Mouse (Mus musculus): Measurements from ENCODE around the gene Tmem208. TPM values are rescaled to one million over a fixed set of nuclear protein-coding genes. Genes with fewer than 3 reads are reported as not detected.

Tmem208 gene
- total RNA-seq, 2 experiments from 2014 or later: 64.6 to 175 TPM

GRCm38 (mm10) chr8:105347428-105348221 lies 21.5 kb downstream of the Tmem208 start, which contains the start of gene Fhod1:
Gene Fhod1 (minus strand): TSS chr8:105347953.
- peak; percentile 94 for ATAC-seq (replicated peaks; ENCODE audit: low FRiP score, low TSS enrichment, poor library complexity, severe bottlenecking)

GRCm38 (mm10) chr8:105348450-105349095 lies 22.4 kb downstream of the Tmem208 start, which contains the start of gene Slc9a5:
Gene Slc9a5 (plus strand): TSS chr8:105348843.
- no peak for ATAC-seq (replicated peaks; ENCODE audit: low FRiP score, low TSS enrichment, poor library complexity, severe bottlenecking)

GRCm38 (mm10) chr8:105349096-105349771 lies 23.1 kb downstream of the Tmem208 start:
- no peak for ATAC-seq (replicated peaks; ENCODE audit: low FRiP score, low TSS enrichment, poor library complexity, severe bottlenecking)

- ATAC-seq (replicated peaks; ENCODE audit: low FRiP score, low TSS enrichment, poor library complexity, severe bottlenecking): no peak
Observed at GRCm38 (mm10) chr8:105350186-105350585, 24.0 kb downstream of the Tmem208 start.

GRCm38 (mm10) chr8:105353583-105354135 lies 27.5 kb downstream of the Tmem208 start:
- no peak for ATAC-seq (replicated peaks; ENCODE audit: low FRiP score, low TSS enrichment, poor library complexity, severe bottlenecking)

GRCm38 (mm10) chr8:105354549-105354948 lies 28.4 kb downstream of the Tmem208 start:
- ATAC-seq (replicated peaks; ENCODE audit: low FRiP score, low TSS enrichment, poor library complexity, severe bottlenecking): no peak

GRCm38 (mm10) chr8:105355179-105356024 lies 29.2 kb downstream of the Tmem208 start:
- ATAC-seq (replicated peaks; ENCODE audit: low FRiP score, low TSS enrichment, poor library complexity, severe bottlenecking): no peak

GRCm38 (mm10) chr8:105356681-105357080 lies 30.5 kb downstream of the Tmem208 start:
- ATAC-seq (replicated peaks; ENCODE audit: low FRiP score, low TSS enrichment, poor library complexity, severe bottlenecking): no peak

- ATAC-seq (replicated peaks; ENCODE audit: low FRiP score, low TSS enrichment, poor library complexity, severe bottlenecking): no peak
Observed at GRCm38 (mm10) chr8:105359208-105359607, 33.1 kb downstream of the Tmem208 start.

GRCm38 (mm10) chr8:105359646-105360045 lies 33.5 kb downstream of the Tmem208 start:
- no peak for ATAC-seq (replicated peaks; ENCODE audit: low FRiP score, low TSS enrichment, poor library complexity, severe bottlenecking)

GRCm38 (mm10) chr8:105361751-105362702 lies 35.9 kb downstream of the Tmem208 start:
- no peak for ATAC-seq (replicated peaks; ENCODE audit: low FRiP score, low TSS enrichment, poor library complexity, severe bottlenecking)

GRCm38 (mm10) chr8:105367107-105367506 lies 41.0 kb downstream of the Tmem208 start:
- peak; percentile 52; the same call in 1 of the 2 replicates for ATAC-seq (replicated peaks; ENCODE audit: low FRiP score, low TSS enrichment, poor library complexity, severe bottlenecking)

- no peak for ATAC-seq (replicated peaks; ENCODE audit: low FRiP score, low TSS enrichment, poor library complexity, severe bottlenecking)
Observed at GRCm38 (mm10) chr8:105372473-105372872, 46.3 kb downstream of the Tmem208 start.

- ATAC-seq (replicated peaks; ENCODE audit: low FRiP score, low TSS enrichment, poor library complexity, severe bottlenecking): no peak
Observed at GRCm38 (mm10) chr8:105373032-105373431, 46.9 kb downstream of the Tmem208 start, which contains the start of gene Plekhg4. Gene Plekhg4 (plus strand): TSS chr8:105373274.

GRCm38 (mm10) chr8:105374513-105374966 lies 48.4 kb downstream of the Tmem208 start:
- ATAC-seq (replicated peaks; ENCODE audit: low FRiP score, low TSS enrichment, poor library complexity, severe bottlenecking): peak; percentile 74

- no peak for ATAC-seq (replicated peaks; ENCODE audit: low FRiP score, low TSS enrichment, poor library complexity, severe bottlenecking)
Observed at GRCm38 (mm10) chr8:105378673-105379072, 52.5 kb downstream of the Tmem208 start.

GRCm38 (mm10) chr8:105380308-105380707 lies 54.2 kb downstream of the Tmem208 start:
- no peak for ATAC-seq (replicated peaks; ENCODE audit: low FRiP score, low TSS enrichment, poor library complexity, severe bottlenecking)

GRCm38 (mm10) chr8:105384070-105384469 lies 57.9 kb downstream of the Tmem208 start:
- ATAC-seq (replicated peaks; ENCODE audit: low FRiP score, low TSS enrichment, poor library complexity, severe bottlenecking): no peak

All from megakaryocyte-erythroid progenitor cell, adult 5-6 weeks (primary cell).